Comparison of ENCODE assay signal across 8 mouse cellular contexts in the genomic region with DNA sequence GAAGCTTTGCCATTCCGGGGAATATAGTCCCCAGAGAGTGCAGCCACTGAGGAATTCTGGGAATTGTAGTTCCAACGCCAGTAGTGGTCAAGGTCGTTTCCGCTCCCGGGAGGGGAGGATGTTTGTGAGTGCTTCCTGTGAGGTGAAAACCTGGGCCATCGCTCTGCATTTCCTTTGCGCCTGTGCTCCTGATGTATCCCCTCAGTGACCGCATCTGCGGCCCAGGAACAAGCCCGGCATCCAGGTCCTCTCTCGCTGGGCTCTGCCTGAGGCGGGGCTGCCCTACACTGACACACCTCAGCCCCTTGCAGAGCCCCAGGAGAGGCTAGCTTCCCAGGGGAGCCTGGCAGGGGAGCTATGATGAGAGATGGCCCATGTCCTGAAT. TPM values are rescaled to one million over a fixed set of nuclear protein-coding genes. Genes with fewer than 3 reads are reported as not detected.
DNase-seq lines count a peak whose midpoint lies in the region; ATAC-seq lines count a peak whose summit lies in the region.

Zfp93 (plus strand) TSS at position 133 of the 385 bp plus-strand sequence.

- no peaks in the 10 kb centered on the region for H3K27me3 ChIP-seq in hindbrain, embryonic 15.5 days

- H3K4me3 ChIP-seq in hindbrain, embryonic 15.5 days, result peak within 1 kb of the TSS; percentile 56

- H3K36me3 ChIP-seq in hindbrain, embryonic 15.5 days, result peaks cover 21% of the 10 kb centered on the region

- peak within 1 kb of the TSS; percentile 72 for H3K9ac ChIP-seq in hindbrain, embryonic 15.5 days

- DNase-seq in ZHBTc4 (ENCODE audit: low read depth, low spot score), result peak; percentile 93
- DNase-seq in cerebellum, postnatal 25 days, result peak; percentile 82 to 87
- peak; percentile 80 for DNase-seq in gastrocnemius, adult 18-20 months (ENCODE audit: low spot score)
- DNase-seq in layer of hippocampus, postnatal 36 days, result peak; percentile 79 to 84
- DNase-seq in lung, postnatal 25 days (ENCODE audit: low spot score), result peak; percentile 87
- DNase-seq in retina, embryonic 14.5 days (ENCODE audit: low spot score), result peak; percentile 91
- peak; percentile 44 for DNase-seq in urinary bladder, postnatal 25 days (ENCODE audit: low spot score)

- 0% methylated on average over 12 of the region's 12 CpGs for WGBS in hindbrain, embryonic 15.5 days

- peaks cover 8% of the 10 kb centered on the region for H3K4me1 ChIP-seq in hindbrain, embryonic 15.5 days (replicated peaks)

- H3K27ac ChIP-seq in hindbrain, embryonic 15.5 days (replicated peaks), result peak within 1 kb of the TSS; percentile 79

- peak; percentile 95 for ATAC-seq in hindbrain, embryonic 15.5 days (ENCODE audit: low FRiP score, low read depth)

- H3K4me2 ChIP-seq in hindbrain, embryonic 15.5 days, result peak within 1 kb of the TSS; percentile 84

- H3K9me3 ChIP-seq in hindbrain, embryonic 15.5 days, result no peaks in the 10 kb centered on the region

RNA-seq across cellular contexts. Expression of gene Zfp93, which starts in this region (rescaled TPM):
- total RNA-seq in gastrocnemius, adult 18-20 months (2021), result 1 to 10 TPM; 7.0 TPM
- polyA plus RNA-seq in hindbrain, embryonic 15.5 days (2015; fragmentation: Nextera tagmentation; extraction: Ambion mirVana), result 6.2 and 8.2 TPM in 2 replicates
- 10 to 100 TPM; 12.3 to 13.9 TPM for total RNA-seq in layer of hippocampus, postnatal 36 days (2021)

Comparison
In these comparisons a context has a peak if more than half of its experiments do, and no peak if none do; other contexts are left out.
1. Peak in every context shown above with its lines: DNase-seq, ATAC-seq, H3K4me3 ChIP-seq and H3K27ac ChIP-seq.